Mouse (Mus musculus) ovary, adult 2 months (tissue): ENCODE data around the gene Rap1b. TPM values are rescaled to one million over a fixed set of nuclear protein-coding genes. Genes with fewer than 3 reads are reported as not detected.

Experiments used
- polyA plus RNA-seq: library from polyadenylated mRNA; depleted of rRNA; stranded (reverse); fragments of >200 nt; gene quantifications from 2 replicates; pipeline ENCODE4 v1.2.3, GENCODE M21; 2012; rRNA removed

Rap1b gene
- polyA plus RNA-seq: 33.4 and 54.4 TPM in 2 replicates

DNA sequence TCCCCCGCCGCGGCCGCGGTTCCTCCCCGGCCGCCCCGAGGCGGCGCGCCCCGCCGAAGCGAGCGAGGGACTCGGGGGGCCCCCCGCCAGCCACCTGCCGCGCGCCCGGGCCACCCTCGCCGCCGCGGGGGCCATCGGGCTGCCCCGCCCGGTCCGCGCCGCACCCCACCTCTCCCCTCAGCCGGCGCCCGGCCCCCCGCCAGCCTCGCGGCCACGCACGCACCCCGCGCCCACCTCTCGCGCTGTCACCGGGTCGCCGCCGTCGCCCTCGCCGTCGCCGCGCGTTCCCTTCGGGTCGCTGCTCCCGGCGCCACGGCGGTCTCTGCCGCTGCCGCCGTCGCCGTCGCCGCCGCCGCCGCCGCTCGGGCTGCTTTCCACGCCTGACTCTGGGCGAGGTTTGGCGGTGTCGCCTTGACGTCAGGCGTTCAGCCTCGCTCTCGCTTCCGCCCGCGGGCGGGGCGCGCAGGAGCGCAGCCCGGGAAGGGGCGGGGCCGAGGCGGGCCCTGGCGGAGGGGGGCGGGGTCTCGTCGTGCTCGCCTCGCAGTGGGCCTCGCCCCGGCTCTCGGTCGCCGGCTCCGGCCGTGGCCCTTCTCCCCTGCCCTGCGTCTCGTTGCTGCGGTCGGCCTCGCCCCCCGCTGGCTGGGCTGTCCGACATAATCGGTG, at the start of gene Rap1b:
Rap1b (minus strand) TSS at position 439 of the 663 bp plus-strand sequence.

DNA sequence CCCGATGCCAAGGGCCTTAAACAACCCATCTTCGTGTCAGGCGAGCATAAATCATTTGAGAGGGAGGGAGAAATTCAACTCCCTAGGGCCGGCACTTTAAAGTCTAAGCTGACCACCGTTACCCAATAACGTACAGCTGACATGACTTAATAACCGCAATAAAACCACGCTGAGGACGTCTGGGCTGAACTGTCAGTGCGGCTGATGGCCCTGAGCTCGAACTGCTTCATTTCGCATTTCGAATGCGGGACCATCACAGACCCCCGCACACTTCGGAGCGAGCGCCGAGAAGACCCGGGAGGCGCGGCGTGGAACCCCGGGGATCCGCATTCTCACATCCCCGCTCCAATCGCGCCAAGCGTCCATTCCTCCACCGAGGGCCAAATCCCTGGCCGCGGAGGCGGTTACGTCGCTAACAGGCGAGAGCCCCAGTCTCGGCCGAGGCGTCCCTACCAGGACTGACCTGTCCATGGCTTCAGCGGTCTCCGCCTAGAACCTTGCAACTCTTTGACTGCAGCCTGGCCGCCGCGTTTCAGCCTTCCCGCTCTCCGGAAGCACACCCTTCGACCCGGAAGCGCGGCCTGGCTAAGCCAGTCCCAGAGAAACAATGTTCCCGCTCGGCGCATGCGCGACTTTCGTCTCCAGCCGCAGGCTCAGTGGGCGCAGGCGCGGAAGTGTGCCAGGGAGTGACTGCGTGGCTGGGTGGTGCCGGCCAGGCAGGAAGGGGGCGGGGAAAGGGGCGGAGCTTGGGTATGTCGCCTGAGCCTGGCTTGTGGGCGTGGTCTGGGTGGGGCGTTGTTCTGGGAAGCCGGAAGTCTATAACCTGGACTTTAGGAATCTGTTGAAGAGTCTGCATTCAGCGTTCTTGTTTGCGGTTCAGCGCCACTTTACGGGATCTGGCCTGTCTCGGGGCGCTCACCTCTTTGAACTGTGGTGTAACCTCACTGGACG, 53.4 kb downstream of the Rap1b start, which contains the start of gene Nup107:
Nup107 (minus strand) TSS at position 565 of the 951 bp plus-strand sequence.

Other genes starting within 250 kb of the Rap1b start
- 2.5 and 4.8 TPM in 2 replicates for gene Cpm, start 216.5 kb downstream of the Rap1b start, polyA plus RNA-seq
- 42.1 and 78.5 TPM in 2 replicates for gene Mdm2, start 135.3 kb downstream of the Rap1b start, polyA plus RNA-seq
- 16.8 and 17.5 TPM in 2 replicates for gene Slc35e3, start 99.7 kb downstream of the Rap1b start, polyA plus RNA-seq
- gene Nup107, start 53.3 kb downstream of the Rap1b start, polyA plus RNA-seq: 7.5 and 7.8 TPM in 2 replicates